Mouse (Mus musculus) urinary bladder, postnatal 10 days (tissue): Measurements from ENCODE around the gene Rnf7.
"Not testable (repeated sequence)": the region's sequence is repeated elsewhere in the genome, so short reads cannot be mapped to it uniquely, and the experiment has no call there.

Experiments used
- DNase-seq: peaks from one replicate; pipeline ENCODE4 v3.0.0; 2022; ENCODE audit warnings: low spot score

The Rnf7 gene

DNA sequence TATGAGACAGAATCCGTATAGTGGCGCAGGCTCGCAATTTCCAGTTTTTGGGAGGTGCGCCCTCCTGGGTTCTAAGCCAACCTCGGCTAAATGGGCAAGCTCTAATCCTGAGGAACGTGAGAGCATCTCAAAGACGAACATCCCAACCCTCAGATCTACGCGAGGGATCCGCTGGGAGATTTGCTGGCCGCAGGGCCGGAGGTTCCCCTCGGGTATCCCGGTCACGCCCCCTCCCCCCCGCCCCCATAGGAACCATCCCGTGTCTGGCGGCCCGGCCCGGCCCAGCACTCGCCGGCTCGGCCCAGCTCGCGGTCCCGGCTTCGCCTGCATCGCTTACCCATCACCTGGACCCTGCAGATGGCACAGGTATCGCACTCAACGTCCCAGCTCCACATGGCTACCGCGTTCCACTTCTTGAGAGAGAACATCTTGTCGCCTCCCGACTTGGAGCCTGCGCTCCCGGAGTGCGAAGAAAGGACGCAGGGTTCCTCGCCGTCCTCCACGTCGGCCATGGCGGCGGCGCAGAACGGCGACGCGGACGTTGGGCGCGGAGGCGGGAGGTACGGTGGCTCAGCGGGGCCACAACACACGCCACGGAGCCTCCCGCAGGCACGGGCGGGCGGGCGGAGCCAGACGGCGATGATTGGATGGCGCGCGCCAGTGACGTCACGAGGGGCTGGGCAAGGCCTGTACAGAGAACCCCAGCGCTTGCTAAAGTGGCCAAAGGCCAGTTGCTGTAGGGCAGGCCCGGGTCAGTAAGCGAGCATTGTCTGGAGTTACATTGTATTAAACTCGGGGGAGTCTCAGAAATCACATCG, at the start of gene Rnf7:
Rnf7 (minus strand) TSS at position 605 of the 818 bp plus-strand sequence.
- peak; percentile 98 for DNase-seq

DNA sequence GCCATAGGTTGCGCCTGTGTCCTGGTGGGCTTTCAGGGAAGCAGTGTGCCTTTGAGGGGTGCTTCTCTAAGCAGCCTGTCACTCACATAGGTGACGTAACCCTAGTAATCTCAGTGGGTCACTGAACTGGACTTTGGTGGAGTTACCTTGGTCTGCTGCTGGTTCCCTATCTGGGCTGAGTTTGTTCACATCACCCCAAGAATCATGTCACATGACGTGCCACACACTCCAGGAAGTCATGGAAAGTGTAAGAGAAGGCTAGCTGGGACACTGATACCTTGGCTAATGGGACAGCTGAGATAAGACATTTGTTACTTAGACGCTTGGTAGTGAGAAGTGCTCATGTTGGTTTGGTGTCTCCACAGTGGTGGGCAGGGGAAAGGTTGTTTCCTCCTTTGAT, 47.5 kb upstream of the Rnf7 start:
- DNase-seq: no peak

DNA sequence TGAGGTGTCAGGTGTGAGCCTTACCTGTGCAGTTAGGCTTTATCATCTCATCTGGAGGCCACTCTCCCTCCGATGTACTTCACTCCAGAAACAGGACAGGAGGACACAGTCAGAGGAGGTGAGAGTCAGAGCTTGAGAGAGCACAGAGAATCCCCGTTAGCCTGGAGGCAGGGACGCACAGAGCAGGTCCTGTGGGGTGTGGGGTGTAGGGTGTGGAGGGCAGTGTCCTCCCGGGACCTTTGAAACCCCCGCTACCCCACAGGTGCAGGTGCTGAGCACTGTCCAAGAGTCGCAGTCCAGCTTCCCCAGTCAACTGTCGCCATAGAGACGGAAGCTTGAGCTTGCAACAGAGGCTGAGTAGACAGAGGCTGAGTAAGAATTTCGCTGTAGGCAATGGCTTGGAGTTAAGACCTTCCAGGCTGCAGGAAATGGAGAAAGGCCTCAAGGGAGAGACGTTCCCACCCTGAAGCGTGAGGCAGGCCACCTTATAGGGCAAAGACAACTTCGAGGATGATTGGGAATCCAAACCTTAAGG, 46.6 kb upstream of the Rnf7 start, which contains the start of gene Gm28729:
Gm28729 (minus strand) TSS at position 293 of the 535 bp plus-strand sequence.
- no peak for DNase-seq

DNA sequence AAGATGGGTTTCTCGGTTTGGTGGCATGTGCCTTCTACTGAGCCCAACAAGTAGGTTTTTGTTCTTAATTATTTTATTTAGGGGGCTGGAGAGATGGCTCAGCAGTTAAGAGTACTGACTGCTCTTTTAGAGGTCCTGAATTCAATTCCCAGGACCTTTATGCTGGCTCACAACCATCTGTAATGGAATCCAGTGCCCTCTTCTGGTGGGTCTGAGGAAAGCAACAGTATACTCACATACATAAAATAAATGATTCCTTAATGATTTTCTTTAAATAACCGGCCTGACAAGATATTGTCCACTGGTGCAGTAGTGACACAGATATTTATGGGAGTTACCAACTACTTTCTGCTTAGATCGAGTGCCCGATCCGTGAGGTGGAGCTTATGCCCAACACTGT, 44.7 kb upstream of the Rnf7 start:
- DNase-seq: no peak

DNA sequence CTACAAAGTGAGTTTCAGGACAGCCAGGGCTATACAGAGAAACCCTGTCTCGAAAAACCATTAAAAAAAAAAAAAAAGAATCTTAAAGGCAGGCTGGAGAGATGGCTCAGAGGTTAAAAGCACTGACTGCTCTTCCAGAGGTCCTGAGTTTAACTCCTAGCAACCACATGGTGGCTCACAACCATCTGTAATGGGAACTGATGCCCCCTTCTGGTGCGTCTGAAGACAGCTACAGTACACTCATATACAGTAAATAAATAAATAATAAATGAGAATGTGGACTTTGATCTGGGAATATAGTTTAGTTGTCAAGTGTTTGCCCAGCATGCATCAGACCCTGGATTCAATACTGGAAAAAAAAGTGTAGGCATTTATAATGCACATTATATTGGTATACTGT, 43.1 kb upstream of the Rnf7 start:
- DNase-seq: not testable (repeated sequence)

DNA sequence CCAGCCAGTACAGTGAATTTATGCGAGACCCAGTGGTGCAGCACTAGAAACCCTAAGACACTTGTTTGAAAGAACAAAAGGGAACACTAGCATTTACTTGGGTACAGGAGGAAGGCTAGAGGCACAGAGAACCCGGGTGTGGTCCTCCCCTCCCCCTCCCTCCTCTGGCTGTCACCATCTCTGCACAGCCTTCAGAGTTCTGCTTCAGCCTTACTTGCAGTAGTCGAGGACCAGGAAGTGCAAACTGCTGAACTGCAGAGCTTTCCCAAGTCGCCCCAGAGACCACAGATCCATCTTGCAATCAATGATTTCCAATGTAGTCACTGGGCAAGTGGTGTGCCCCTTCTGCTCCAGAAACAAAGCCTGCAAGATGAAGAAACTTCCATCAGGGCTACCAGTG, 39.0 kb upstream of the Rnf7 start:
- DNase-seq: no peak

DNA sequence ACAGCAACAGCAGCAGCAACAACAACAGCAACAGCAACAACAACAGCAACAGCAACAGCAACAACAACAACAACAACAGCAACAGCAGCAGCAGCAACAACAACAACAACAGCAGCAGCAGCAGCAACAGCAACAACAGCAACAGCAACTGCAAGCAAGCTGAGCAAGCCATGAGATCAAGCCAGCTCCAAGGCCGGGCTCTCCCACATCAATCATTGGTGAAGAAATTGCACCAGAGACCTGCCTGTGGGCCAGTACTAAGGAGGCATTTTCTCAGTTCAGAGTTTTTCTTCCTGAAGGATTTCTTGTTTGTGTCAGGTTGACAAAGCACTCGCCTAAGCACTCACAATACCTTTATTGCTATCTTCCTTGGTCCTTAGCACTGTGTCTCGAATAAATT, 38.3 kb upstream of the Rnf7 start:
- no peak for DNase-seq

DNA sequence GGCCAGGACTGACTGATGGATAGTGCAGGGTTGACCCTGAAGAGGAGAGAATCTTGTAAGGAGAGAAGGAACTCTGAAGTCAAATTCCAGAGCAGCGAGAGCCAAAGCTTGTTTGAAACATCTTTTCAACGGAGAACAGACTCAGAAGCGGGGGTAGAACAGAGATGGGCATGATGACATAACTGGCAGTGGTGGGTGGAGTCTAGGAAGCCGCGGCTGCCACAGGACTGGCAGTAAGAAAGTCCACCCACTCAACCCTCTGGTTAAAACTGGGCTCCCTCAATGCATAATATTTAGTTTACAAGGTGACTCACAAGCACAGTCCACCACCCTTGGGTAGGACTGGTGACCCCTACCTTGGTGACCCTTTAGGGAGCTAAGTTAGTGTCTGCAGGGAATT, 37.3 kb upstream of the Rnf7 start:
- DNase-seq: no peak

DNA sequence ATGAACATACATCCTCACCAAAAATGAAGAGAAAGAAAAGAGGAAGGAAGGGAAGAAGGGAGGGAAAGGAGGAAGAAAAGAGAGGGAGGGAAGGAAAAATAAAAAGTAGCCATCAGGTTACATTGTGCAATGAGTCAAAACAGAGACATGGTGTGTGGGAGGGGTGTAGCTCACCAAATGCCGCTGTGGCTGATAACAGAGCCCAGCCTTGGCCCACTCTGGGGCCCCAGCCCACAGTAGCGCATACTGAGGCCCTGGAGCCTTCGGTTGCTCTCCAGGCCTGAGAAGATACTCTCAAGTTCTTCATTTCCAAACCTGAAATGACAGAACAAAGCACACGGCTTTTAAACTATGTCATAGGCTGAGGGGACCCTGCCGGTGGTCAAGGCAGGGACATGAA, 35.8 kb upstream of the Rnf7 start:
- no peak for DNase-seq

DNA sequence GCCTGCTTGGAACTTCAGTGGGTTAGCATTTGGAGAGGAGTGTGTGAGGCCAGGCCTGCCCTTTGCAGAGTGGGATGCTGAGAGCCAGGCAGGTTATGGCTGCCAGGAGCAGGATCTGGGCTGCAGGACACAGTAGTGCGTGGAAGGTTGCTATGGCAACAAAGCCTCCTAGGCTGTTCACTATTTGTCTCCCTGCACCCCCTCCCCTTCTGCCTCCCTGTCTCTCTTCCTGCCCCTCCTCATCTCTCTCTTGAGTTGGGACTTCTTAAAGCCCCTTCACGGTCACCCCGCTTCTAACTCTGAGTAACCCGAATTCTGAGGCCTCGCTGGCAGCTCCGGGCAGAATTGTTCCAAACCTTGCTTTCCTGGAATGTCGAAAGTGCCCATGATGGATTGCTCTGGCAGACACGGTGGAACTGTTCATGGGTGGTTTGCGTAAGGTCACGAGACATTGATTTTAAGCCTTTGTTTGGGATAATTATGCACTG, 27.6 kb upstream of the Rnf7 start:
- no peak for DNase-seq

DNA sequence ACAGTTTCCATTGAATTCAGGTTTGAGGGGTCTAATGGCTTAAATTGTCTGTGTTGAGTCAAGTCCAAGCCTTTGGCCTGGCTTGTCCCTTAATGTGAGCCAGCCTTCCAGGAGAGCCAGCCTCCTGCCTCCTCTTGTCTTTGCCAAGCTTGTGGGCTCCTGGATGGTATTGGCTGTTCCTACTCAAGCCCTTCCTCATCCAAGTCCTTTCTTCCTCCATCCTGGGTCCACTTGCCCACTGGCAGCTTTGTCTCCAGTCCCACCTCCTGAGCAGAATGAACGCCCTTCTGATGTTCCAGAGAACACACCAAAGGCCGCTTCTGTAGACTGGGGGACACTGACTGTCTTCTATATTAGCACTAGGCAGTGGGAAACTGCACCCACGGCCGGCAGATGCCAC, 26.7 kb upstream of the Rnf7 start:
- DNase-seq: no peak

DNA sequence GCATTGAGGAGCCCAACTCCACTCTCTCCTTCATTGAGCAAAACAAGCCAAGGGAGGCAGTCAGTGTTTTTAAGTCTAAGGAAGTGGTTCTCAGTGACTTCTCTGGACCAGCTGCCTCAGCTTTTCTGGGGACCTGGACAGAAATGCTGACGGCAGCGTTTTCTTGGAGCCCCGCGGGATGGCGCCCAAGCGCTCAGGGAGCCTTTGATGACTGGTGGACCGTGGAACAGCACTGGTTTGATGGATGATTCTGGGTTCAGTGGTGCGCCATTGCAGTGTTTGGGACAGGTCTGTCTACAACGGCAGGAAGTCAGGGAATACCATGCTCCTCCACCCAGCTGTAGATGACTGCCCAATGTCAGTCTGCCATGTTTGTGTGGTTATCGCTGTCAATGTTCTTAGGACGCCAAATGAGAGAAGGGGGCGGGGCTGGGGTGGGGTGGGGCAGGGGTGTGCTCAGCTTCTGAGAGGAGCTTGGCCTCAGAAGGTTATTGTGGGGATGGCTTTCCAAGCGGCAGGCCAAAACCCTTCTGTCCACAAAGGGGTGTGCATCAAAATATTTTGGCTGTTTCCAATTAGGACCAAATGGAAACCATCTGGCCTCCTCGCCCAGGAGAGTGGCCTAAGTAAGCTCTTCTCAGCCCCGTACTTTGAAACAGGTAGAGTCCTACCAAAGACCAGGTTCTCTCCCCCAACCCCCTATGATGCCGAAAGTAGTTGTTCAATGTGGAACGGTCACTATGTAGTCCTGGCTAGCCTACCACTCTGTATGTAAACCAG, 25.8 kb upstream of the Rnf7 start:
- DNase-seq: no peak

DNA sequence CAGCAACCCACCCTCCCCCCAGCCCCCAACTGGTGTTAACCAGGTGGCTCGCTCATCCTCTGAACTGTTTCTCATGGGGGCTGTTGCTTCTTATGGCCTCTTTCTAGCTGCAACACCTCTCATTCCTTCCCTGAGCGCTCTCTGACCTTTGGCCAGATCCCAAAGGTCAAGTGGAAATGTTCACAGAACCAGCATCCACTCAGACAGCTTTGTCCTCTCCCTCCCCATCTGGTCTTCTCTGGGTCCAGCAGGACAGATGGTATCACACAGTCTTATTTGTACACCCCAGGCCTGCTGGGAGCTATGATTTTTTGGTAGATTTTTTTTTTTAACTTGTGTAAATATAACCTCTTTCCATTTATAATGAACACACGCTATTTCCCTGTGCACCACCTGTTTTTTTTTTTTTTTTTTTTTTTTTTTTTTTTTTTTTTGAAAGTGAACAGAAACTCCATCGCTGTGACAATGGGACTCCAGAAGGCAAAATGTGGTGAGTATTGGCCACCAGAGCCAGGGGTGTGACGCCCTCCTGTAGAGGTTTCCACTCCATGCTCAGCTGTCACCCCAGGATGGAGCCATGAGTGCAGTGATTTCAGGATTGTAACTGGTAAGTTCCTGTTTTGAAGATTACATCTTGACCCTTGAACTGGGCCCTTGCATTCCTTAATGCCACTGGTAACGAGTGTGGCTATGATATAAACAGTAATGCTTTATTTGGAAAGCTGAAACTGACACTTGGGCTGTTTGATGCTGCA, 24.6 kb upstream of the Rnf7 start:
- no peak for DNase-seq

DNA sequence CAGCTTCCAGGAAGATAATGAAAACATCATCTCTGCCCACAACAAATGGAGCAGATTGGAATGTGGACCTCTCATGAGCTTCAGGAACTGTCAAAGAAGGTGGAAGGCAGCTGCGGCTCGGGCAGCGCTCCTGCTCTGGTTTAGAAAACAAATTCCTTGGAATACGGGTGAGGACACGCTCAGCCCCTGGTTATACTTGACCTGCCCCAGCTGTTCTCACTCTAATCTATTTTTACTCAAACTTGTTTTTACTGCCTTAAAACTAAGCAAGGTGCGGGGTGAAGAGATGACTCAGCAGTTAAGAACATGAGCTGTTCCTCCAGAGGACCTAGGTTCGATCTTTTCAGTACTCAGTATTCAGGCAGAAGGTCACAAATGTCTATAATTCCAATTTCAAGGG, 22.7 kb upstream of the Rnf7 start:
- no peak for DNase-seq

DNA sequence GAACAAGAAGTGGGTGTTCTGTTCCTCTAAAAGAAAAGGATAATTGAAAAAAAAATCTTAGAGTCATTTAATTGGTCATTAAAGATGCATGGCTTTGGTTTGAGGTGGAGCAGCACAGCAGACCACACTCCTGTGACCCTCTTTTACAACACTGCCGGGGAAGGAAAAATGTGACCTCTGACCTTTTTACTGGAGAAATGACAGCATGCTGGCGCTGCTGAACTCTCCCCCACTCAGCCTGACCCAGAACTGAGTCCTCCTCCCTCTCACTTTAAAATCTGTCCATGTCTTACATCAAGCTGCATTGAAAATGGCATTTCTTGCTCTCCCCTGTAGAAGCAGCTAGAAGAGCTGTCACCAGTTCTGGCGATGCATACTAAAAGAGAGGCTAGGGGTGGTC, 14.7 kb upstream of the Rnf7 start:
- no peak for DNase-seq

DNA sequence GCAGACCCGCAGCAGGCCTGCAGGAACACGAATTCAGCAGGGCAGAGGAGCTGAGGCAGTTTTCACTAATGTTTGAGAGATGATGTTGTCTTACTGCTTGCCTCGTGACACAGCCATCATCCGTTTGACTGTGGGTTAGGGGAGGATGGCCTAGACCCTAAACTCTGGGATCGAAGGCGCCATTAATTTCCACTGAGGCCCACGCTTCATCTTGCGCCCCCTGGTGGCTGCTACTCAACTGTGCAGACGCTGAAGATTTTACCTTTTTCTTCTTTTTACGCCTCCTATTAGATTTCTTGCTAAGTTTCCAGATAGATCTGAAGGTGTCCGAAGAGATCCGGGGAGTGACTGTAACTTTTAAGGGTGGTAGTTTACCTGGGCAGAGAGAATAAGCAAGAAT, 13.3 kb upstream of the Rnf7 start:
- DNase-seq: no peak

DNA sequence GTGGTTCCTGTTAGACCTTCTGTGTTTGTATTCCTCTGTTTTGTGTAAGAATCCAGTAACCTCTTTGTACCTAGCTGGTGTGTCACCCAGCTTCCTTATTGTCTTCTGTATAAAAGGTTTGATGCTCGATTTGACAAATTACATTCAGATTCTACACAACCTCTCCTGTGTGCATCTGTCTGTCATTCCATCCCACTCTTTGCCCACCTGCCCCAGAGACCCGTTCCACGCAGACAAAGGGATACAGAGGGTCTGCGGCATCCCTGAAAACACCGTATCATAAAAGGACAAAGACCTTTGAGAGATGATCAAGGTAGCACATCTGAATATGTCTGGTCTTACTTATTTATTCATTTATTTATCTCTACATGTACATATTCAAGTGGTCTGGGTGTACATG, 9.4 kb upstream of the Rnf7 start:
- not testable (repeated sequence) for DNase-seq

DNA sequence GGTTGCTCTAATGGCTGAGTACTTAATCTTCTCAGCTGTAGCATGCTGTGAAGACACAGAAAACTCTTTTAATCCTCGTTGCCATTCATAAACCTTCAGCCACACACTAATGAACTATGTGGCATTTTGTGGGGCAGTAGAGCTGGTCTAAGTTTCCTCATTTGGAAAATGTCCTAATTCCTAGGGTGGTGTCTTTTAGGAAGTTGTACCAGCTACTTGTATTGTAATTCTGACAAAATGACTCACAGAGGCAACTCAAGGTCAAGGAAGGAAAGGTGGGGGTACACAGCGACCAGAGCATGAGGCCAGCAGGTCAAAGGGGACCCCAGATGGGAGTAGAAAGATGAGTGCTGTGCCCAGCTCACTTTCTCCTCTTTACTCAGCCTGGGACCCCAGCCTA, 5.2 kb upstream of the Rnf7 start:
- no peak for DNase-seq

DNA sequence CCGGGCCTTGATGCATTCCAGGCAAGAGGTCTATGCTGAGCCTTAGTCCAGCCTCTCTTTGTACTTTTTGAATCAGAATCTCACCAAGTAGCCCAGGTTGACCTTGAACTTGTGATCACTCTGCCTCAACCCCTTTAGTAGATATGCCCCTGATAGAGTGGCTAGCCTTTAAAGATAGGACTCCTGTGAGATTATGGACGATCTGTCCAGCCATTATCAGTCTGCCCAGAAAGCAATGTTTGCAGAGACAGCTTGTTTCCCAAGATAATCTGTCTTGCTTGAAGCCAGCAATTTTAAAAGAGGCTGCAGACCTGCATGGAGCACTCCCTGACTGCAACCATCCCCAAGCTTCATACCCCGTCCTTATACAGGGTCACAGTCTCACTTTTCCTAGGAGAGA, 4.6 kb upstream of the Rnf7 start:
- DNase-seq: no peak

DNA sequence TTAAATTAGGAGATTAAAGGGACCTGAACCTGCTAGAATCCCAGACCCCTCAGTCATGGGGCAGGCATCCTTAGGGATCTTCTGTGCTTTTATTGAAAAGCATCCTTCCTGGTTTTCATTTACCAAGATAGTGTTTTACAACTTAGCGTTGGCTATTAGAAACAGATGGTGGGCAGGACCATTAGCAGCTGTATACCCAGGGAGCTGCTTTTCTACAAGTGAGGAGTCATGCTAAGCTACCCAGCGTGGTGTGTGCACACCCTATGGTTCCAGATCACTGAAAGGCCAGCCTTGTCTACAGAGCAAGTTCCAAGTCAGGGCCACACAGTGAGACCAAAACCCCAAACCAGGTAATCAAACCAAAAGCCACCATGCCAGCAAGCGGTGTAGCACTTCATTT, 6.1 kb downstream of the Rnf7 start:
- no peak for DNase-seq

DNA sequence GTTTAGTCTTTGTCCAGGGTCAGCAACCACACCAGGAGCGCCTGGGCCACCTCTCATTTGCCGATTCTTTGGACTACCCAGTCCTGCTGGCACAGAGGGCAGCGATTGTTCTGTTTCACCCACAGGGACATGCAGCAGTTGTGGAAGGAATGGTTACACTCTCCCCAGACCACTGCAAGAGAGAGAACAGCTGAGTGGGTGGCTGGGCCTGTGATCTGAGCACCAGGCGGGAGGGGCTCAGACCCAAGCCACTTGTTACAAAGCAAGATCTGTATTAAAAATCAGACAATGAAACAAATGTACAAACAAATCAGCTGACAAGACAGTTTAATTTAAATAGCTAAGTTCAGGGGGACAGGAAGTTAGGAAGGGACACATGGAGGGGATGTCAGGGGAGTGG, 6.8 kb downstream of the Rnf7 start:
- not testable (repeated sequence) for DNase-seq

DNA sequence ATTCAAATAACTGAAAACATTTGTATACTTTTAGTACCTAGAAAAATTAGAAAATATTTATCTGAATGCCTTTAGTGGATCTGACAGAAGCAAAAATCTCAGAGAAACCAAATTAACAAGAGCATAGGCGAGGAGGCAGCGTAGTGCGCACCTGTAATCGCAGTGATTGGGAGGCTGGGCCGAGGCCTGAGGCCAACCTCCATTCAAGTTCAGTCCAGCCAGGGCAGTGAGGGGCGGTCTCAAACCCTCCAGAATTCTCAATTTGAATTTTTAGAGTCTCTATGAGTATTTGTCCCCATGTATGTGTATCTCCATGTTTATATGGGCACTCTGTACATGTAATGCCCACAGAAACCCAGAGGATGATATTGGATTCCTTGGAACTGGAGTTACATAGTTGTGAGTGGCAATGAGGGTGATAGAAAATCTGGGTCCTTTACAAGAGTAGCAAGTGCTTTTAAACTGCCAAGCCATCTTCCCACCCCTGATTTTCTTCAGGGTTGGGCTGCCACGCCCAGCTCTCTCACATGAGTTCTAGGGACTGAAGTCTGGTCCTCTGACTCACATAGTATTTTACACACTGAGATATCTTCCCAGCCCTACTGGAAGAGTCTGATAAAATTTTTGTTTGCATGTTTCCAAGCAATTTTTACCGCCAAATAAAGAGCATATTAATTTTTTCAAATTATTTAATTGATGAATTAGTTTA, 8.1 kb downstream of the Rnf7 start:
- DNase-seq: no peak
